Mouse (Mus musculus): Measurements from ENCODE around the gene Arl8b.

DNA sequence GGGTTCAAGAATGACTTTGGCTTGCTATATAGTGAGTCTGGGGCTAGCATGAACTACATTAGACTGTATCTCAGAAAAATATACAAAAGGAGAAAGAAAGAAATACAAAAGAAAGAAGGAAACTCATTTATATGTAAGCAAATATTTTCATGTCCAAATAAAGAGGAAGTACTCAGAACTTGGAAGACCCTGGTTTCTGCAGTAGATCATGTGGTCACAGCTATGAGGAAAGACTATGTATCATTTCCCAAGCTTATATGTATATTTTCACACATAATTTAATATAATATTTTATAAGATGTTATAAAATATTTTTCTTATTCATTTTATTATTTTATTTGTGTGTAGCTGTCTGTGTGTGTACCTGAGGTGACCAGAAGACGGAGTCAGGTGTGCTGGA lies 29.4 kb upstream of the Arl8b start:
- no peak for TF ChIP-seq GATA1 (IDR thresholded peaks at IDR 0.05; ENCODE audit: borderline replicate concordance, low read length)
- TF ChIP-seq FLI1 (IDR thresholded peaks at IDR 0.05; ENCODE audit: low read length), result no peak
